Mouse (Mus musculus): ENCODE measurements around the gene Sec61b.

Gene Sec61b

DNA sequence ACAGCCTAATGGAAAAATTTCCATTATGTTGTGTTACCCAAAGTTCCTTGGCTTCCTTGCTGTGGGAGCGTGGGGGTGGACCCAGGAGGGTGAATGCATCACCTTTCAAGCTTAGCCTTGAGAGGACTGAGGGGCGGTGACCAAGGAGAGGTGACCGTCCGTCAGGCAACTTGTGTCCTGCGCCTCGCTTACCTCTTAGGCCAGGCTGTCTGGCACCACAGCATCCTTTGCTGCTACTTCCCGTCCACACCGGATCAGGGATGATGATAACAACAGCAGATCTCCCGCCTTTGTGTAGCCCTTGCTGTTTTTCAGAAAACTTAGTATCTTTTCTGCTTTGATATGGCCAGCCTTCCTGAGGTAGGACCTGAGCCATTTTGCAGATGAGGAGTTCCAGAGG, 6.1 kb downstream of the Sec61b start:
- DNase-seq (ENCODE audit: low read depth, low spot score): no peak

DNA sequence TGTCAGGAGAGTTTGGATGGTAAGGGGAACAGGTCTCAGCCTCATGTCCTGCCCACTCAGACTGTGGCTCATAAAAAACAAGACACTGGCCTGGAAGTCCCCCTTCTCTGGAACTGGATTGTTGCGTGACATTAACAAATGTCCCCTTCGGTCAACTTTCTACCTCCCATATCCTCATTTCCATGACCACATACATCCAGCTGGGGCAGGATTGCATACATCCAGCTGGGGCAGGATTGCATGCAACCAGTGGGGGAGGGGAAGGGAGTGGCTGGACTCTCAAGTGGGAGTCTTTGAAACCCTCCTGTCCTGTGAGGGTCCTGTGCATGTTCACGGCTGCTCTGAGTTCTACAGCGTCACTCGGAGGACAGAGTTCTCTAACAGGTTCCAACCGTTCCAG, 16.8 kb downstream of the Sec61b start:
- no peak for DNase-seq (ENCODE audit: low read depth, low spot score)

DNA sequence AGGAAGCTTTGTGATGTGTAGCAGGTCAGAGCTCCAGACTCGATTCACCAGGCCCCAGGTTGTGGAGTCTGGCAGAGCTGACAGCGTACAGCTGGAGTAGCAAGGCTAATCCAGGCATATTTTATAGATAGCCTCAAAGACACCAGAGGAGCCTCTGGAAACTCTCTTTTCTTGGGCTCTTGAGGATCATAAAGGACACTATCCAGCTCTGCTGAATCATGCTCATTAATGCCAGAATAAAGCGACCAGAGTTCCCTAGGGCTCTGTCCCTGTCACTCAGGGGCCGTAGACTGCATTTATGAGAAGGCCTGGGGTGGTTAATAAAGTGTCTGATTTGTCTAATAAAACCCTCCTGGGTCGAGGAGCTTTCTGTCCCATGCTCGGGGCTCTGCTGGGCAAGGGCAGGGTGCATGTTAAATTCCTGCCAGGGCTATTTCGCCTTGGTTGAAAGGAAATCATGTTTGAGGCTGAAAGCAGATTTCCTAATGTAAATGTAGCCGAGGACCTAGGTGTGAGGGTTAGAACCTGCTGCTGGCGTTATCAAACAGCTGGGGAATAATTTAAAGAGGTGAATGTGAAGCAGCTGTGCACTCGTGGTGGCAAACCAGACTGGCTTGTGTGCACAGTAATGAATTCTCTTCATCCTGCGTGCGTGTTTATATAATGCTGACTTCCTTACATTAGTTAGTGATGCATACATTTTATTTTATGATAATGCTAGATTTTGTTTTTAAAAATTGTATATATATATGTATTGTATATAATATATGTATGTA, 18.0 kb downstream of the Sec61b start:
- DNase-seq (ENCODE audit: low read depth, low spot score): no peak

DNA sequence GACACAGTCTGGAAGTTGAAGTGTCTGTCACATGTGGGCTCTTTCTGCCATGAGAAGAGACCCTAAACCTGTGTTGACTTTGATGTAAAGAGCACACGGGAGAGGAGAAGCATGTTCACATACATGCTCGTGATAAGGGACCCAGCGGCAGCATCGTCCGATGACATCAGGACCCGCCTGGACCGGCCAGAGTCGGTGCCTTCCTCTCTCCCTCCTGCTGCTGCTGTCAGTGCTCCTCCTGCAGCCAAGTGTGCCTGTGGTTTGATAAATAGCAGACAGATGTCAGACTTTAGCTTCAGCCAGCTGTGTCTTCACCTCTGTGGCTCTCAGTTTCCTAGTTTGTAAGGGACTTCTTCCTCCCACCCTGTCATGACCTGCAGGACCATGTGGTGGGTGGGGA, 19.0 kb downstream of the Sec61b start:
- no peak for DNase-seq (ENCODE audit: low read depth, low spot score)

DNA sequence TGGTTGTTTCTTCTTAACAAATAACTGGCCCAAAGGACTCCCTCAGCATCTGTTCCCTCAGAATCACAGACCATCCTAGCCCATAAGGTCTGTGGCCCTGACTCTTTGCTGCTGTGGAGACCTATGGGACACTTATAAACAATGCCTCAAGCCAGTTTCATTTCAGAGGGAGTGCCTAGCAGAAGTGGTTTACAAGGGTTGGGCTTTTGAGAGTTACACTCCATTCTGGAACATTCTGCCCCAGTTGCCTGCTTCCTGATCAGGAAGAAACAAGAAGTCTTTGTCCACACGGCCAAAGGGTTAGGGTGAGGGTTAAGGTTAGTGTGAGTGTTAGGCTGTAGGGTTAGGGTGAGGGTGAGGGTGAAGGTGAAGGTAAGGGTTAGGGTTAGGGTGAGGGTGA, 19.7 kb downstream of the Sec61b start:
- no peak for DNase-seq (ENCODE audit: low read depth, low spot score)

DNA sequence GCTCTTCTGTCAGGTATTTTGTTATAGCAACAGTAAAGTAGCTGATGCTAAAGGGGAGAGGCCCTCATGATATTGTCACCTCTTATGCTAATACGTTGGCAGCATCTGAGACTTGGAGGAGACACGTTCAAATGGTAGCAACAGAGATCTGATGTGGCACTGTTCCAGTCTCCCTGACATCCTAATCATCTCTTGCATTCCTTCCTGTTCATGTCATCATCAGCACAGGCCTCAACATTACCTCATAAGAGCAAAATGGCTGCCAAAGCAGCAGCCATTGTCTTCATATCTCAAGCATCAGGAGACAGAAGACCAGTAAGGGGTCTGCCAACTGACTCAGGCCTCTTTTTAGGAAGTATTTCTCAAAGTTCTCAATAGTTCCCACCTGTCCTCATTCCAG, 20.2 kb downstream of the Sec61b start:
- no peak for DNase-seq (ENCODE audit: low read depth, low spot score)

DNA sequence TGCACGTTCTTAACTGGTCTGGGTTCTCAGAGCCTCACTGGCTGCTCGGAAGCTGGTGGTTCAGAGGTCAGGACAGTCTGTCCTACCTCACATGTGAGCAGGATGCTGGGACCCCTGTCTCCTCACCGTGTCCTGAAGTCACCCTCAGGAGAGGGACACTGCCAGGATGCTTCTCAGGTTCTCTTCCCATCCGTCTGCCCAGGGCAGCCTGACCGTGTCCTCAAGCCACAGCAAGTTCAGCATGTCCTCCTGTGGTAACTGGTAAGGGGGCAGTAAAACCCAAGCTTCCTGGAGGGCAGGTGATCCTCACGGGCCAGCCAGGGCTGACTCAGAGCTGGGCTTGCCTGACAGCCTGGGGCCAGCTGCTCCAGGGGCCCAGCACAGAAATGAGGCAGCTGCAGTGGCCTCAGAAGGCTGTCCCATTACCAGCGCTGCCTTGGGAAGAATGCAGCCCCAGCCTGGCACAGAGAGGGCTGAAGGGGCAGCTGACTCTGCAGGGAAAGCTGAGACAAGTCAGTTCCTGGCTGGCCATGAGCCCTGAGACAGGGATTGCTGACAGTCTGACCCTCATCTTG, 23.4 kb downstream of the Sec61b start:
- DNase-seq (ENCODE audit: low read depth, low spot score): no peak

DNA sequence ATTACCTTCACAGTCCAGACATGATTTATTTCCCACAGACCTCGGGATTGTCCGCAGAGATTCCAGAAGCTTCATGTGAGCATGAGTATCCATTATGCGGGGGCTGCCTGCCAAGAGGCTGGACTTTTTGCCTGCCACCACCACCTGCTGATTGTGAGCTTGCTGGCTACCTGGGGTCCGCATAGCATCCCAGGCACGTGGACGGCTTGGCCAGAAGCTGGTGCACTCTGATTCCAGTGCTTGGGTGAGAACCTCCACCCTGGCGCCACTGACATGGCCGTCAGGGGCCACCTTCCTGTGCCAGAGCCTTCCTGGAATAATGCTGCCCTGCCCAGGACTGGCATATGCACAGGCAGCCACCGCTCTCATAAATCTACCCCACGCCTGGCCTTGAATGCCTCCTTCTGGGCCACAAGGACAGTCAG, 24.7 kb downstream of the Sec61b start:
- DNase-seq (ENCODE audit: low read depth, low spot score): no peak

DNA sequence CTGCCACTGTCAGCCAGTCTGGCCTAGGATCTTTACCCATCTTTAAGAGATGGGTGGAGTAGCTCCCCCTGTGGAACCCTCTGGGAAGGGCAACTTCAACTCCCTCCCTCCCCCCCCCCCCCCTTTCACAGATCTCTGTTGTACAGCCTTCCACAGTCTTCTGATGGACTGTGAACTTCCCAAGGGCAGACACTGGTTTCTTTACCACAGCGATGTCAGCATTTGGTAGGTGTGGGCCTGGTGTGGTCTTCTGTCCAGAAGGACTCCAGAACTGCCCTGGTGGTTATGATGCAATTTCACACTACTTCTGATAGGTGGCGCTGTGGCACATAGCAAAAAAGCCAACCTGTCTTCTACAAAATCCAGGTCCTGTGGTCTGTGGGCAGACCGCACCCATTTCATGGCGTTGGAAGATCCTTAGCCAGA, 28.1 kb downstream of the Sec61b start:
- DNase-seq (ENCODE audit: low read depth, low spot score): peak; percentile 54

DNA sequence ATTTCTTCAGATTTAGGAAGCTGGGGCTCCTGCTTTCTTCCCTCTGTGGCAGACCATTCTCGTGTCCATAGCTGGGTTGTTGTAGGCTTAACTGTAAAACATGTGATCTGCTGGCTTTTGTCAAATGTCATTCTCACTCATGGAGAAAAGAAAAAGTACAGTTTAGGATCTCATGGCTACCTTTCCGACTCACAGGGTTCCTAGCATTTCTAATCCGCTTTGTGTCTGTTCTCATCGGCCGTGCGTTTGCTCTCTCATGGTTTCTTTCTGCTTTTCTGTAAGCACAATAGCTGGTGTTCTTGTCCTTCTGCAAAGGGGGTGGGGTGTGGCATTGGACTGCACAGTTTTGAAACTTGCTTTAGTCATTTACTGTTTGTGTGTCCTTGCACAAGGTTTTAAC, 28.6 kb downstream of the Sec61b start:
- no peak for DNase-seq (ENCODE audit: low read depth, low spot score)

DNA sequence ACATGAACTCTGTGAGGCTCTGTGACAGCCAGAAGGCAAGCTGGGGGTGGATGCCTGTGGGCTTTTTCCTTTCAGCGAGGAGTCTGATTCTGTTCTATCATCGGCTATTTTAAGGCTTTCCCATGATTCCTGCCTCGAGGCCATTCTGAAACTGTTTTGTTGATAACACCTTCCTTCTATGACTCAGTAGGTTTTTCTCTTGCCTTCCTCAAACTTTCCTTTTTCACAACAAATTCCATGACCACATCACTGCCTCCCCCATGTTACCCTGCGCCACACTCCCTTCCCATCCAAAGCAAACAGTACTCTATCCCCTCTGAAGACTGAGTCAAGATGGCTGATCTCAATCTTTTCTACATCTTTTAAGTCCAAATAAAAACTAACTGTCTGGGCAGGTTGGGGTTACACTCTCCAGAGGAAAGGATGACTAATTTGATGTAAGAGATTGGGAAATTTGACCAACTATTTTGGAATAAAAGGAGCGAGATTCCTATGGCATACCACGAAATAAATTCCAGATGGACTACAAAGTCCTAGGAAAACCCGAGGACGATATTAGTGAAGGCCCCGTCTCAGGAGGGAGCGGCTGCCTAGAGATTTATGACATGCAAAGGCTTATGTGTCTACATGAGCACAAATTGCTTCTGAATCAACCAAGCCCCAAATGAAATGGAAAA, 30.5 kb downstream of the Sec61b start:
- no peak for DNase-seq (ENCODE audit: low read depth, low spot score)

DNA sequence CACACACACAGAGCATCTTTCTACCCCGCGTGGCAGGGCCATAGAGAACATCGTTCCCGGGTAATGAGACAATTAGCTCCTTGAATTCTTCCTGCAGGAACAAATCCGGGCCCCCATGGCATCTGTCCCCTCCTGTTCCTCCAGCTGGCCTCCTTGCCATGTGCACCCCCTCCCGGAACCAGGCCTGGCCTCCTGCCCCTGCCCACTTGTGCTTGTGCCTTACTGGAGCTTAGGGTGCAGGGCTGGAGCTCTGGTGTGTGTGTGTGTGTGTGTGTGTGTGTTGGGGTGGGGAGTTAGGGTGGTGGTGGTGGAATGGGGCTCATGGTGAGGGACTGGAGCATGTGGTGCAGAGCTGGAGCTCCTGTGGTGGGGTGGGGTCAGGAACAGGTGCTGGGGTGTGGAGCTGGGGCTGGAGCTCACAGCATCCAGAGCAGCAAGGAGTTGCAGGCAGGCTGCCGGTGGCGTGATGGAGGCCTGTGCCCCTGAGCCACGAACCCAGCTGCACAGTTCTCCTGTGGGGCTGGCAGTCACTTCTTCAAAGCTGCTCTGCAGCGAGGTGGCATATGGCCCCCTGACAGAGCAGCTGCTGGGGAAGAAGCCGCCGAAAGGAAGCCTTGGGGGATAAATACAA, 44.2 kb downstream of the Sec61b start:
- DNase-seq (ENCODE audit: low read depth, low spot score): no peak

DNA sequence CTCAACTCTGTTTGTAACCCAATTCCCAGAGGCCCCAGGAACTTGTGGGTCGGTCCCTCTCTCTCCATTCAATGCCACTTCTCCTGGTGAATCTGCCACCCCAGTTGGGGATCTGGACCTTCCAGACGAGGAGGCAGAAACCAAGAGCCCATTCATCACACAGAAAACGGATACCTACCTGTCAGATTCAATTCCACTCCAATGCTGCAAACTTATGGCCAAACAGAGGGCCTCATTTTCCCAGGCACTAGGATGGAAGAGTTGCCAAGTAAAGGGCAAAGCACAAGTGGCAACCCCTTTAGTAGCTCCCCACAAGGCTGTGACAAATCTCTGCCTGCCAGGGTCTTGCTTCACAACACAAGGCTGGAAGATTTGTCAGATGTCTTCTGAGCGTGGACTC, 45.6 kb downstream of the Sec61b start:
- no peak for DNase-seq (ENCODE audit: low read depth, low spot score)

DNA sequence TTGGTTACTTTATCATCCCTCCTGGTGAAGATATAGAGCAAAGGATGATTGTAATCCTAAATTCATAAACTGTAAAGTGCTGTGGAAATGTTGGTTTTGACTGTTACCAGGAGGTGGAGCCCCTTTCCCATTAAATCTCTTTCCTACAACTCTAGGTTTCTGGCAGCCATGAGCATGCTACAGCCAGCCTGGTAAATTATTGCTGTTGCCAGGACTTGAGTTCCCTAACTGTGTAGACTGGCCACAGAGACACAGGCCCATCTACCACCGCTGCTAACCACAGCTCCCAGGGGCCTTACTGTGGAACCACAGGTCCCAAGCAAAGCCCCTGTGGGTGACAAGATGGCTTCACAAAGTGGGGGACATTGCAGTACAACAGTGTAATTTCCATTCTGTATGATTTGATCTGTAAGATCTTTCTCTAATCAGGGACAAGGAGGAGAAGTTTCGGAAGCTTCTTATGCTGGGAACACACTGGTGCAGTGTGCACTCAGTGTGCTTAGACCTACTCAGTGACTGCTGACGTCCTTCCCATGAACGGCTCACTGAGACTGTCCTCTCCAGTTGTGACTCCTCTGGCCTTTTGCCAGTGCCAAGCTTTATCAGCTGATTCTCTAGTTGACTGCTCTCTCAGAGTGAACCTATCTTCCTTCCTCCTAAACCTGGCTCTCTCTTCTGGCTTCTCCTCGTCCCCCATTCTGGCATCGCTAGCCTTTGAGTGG, 47.6 kb downstream of the Sec61b start:
- DNase-seq (ENCODE audit: low read depth, low spot score): peak; percentile 26

DNA sequence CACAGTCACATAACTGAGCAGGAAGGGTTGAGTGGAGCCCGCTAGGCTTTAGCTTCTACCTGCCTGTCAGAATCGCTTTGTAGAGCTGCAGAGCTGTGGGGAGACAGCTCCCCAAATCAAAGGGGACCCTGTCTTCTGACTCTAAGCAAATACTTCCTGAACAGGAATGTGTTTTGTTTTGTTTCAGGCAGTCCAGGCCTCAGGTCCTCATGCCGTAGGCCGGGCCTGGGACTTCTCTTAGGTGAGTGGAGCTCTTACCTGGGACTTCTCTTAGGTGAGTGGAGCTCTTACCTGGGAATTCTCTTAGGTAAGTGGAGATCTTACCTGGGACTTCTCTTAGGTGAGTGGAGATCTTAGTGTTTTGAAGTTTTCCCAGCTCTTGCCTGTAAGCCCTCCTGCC, 55.4 kb downstream of the Sec61b start:
- no peak for DNase-seq (ENCODE audit: low read depth, low spot score)
